In genomic region chr4:117139217-117139612, GRCm38 (mm10) we compare ENCODE assay signal across 9 mouse cellular contexts. TPM values are rescaled to one million over a fixed set of nuclear protein-coding genes. Genes with fewer than 3 reads are reported as not detected.
DNase-seq lines count a peak whose midpoint lies in the region; ATAC-seq and TF ChIP-seq lines count a peak whose summit lies in the region.
"Had no signal": no experiment of that assay in that cellular context is flagged by ENCODE, and none has a peak within 500 bp of the region (broad histone marks: within the 10 kb centered on the region; RNA-seq: fewer than 3 reads in every experiment).

No protein-coding gene starts in this region.

- intact Hi-C loops in heart, adult 2 months (cut with DNase I): loop anchor here (5.0 kb wide), 1 partner anchor 42 kb away; the partner anchor contains the start of gene Ptch2
- intact Hi-C loops in heart, postnatal 25 days (cut with DNase I): loop anchor here (2.0 to 5.0 kb wide), 2 partner anchors 18 to 312 kb away; no protein-coding TSS in a partner anchor

- H3K9ac ChIP-seq in heart, adult 2 months (ENCODE audit: low read depth, low read length): no peak overlapping the region
- H3K9ac ChIP-seq: limb, embryonic 12.5 days had no signal

- H3K36me3 ChIP-seq in heart, adult 2 months (ENCODE audit: control insufficient read depth, insufficient read depth, low read length): no peaks in the 10 kb centered on the region
- H3K36me3 ChIP-seq: limb, embryonic 12.5 days had no signal

- DNase-seq in heart, adult 2 months: peak in 1 of 2 experiments; percentile 52
- DNase-seq in heart, postnatal 25 days (ENCODE audit: low spot score): no peak
- peak; percentile 84 for DNase-seq in CD4-positive, CD25-positive, alpha-beta regulatory T cell, adult 2 months (ENCODE audit: low read depth, low spot score)
- peak; percentile 80 for DNase-seq in brain, adult 2 months (ENCODE audit: low read depth, low spot score)
- peak; percentile 68 for DNase-seq in liver
- DNase-seq in retina, postnatal 1 day: peak; percentile 71
- DNase-seq in urinary bladder, adult 18-20 months (ENCODE audit: low spot score in 2 of 2): no peak

- no peak for TF ChIP-seq EP300 in heart, adult 2 months (IDR thresholded peaks at IDR 0.05; ENCODE audit: insufficient read depth, low read depth, low read length)

- no peaks in the 10 kb centered on the region for H3K27me3 ChIP-seq in heart, adult 2 months (ENCODE audit: control insufficient read depth, insufficient read depth, low read length)

- 4% methylated on average over 2 of the region's 2 CpGs for WGBS in heart, adult 2 months

- H3K27ac ChIP-seq in heart, adult 2 months: no peak overlapping the region
- H3K27ac ChIP-seq: limb, embryonic 12.5 days had no signal

- no peak overlapping the region for H3K4me3 ChIP-seq in heart, adult 2 months
- H3K4me3 ChIP-seq: limb, embryonic 12.5 days had no signal

- TF ChIP-seq CTCF in heart, adult 2 months (IDR thresholded peaks at IDR 0.05): peak; percentile 94

- TF ChIP-seq POLR2A in heart, adult 2 months (IDR thresholded peaks at IDR 0.05; ENCODE audit: insufficient read depth, low read depth, low read length): no peak

- H3K79me2 ChIP-seq in heart, adult 2 months (replicated peaks; ENCODE audit: control insufficient read depth, insufficient read depth, low read length): no peaks in the 10 kb centered on the region

- ATAC-seq in monocyte, adult 5-6 weeks (replicated peaks; ENCODE audit: insufficient number of reproducible peaks, low FRiP score, low TSS enrichment, poor library complexity, severe bottlenecking): no peak

- H3K4me1 ChIP-seq in heart, adult 2 months (ENCODE audit: control insufficient read depth, insufficient read depth, low read length): peaks cover under 1% of the 10 kb centered on the region

RNA-seq across cellular contexts. Expression of gene Plk3, which starts 5.5 kb away (rescaled TPM):
- 1 to 10 TPM; 1.4 to 1.9 TPM for total RNA-seq in heart, adult 2 months (2021)
- 4.5 and 4.7 TPM in 2 replicates for polyA plus RNA-seq in heart, adult 2 months (2012; rRNA removed)
- 1 to 10 TPM; 1.5 to 2.1 TPM for total RNA-seq in heart, postnatal 25 days (2021)
- 25.5 to 56.5 TPM (median 52.2 TPM) in 3 replicates for total RNA-seq in monocyte, adult 5-6 weeks (2017)

RNA-seq across cellular contexts. Expression of gene Tctex1d4, which starts 12.6 kb away (rescaled TPM):
- total RNA-seq in heart, adult 2 months (2021): not detected
- 0.29 and 4.2 TPM in 2 replicates for polyA plus RNA-seq in heart, adult 2 months (2012; rRNA removed)
- not detected for total RNA-seq in heart, postnatal 25 days (2021)
- 3.4 TPM in 1 of 3 replicates, not detected in the others for total RNA-seq in monocyte, adult 5-6 weeks (2017)
- polyA plus RNA-seq: limb, embryonic 12.5 days had no signal

RNA-seq across cellular contexts. Expression of gene Btbd19, which starts 13.7 kb away (rescaled TPM):
- 1 to 10 TPM; 2.9 to 3.2 TPM for total RNA-seq in heart, adult 2 months (2021)
- 6.6 and 12.2 TPM in 2 replicates for polyA plus RNA-seq in heart, adult 2 months (2012; rRNA removed)
- 1 to 10 TPM; 2.0 to 3.3 TPM for total RNA-seq in heart, postnatal 25 days (2021)
- total RNA-seq in monocyte, adult 5-6 weeks (2017): 15.5 to 17.5 TPM (median 16.9 TPM) in 3 replicates

RNA-seq across cellular contexts. Expression of gene Rps8, which starts 16.8 kb away (rescaled TPM):
- total RNA-seq in heart, adult 2 months (2021): 100 to 1,000 TPM; 553 to 608 TPM
- polyA plus RNA-seq in heart, adult 2 months (2012; rRNA removed): 315 and 381 TPM in 2 replicates
- 100 to 1,000 TPM; 571 to 648 TPM for total RNA-seq in heart, postnatal 25 days (2021)
- 970 to 1,241 TPM (median 1,065 TPM) in 3 replicates for total RNA-seq in monocyte, adult 5-6 weeks (2017)

RNA-seq across cellular contexts. Expression of gene Kif2c, which starts 43.2 kb away (rescaled TPM):
- under 1 TPM; 0.14 to 0.26 TPM for total RNA-seq in heart, adult 2 months (2021)
- 0.25 and 0.41 TPM in 2 replicates for polyA plus RNA-seq in heart, adult 2 months (2012; rRNA removed)
- total RNA-seq in heart, postnatal 25 days (2021): under 1 TPM; 0.31 to 0.34 TPM
- total RNA-seq in monocyte, adult 5-6 weeks (2017): 0.68 to 1.9 TPM in 2 of 3 replicates, not detected in the other

Comparison
In these comparisons a context has a peak if more than half of its experiments do, and no peak if none do; other contexts are left out.
1. DNase-seq: peak in CD4-positive, CD25-positive, alpha-beta regulatory T cell, adult 2 months (single experiment), brain, adult 2 months (single experiment), liver (single experiment) and retina, postnatal 1 day (single experiment); none in heart, postnatal 25 days (single experiment) and urinary bladder, adult 18-20 months (0 of 2).